Mouse (Mus musculus): ENCODE results near the gene Frmd4b. TPM values are rescaled to one million over a fixed set of nuclear protein-coding genes. Genes with fewer than 3 reads are reported as not detected.

Gene Frmd4b
- polyA plus RNA-seq, 1 experiment from 2014 or later, result 13.7 TPM

DNA sequence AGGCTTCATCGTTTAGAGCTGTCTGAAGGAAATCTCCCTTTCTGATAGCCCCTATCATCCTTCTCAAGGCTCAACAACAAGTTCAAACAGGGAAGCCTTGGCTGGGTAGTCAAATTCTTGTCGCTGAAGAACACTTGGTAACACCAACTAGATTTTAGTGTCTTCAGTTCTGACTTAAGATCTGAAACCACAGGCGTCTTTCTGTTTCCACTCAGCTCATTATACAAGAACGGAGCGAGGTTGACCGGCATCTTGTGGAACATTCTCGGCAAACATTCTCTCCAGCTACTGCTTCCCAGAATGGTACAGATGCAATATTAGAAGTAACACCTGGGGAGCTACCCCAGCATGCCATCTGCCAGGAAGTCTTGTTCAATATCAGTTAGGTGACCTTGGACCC, 28.3 kb downstream of the Frmd4b start:
- no peaks in the 10 kb centered on the region for H3K9me3 ChIP-seq (ENCODE audit: control insufficient read depth, low read length)
- H3K9ac ChIP-seq (ENCODE audit: low read depth, low read length), result no peak overlapping the region
- no peak for ATAC-seq (ENCODE audit: low FRiP score, low TSS enrichment)
- no peaks in the 10 kb centered on the region for H3K36me3 ChIP-seq (ENCODE audit: control insufficient read depth, insufficient read depth, low read length)
- no peak overlapping the region for H3K4me3 ChIP-seq (ENCODE audit: low read length)
- no peak overlapping the region for H3K27ac ChIP-seq (ENCODE audit: low read depth, low read length)
- H3K4me1 ChIP-seq (ENCODE audit: control insufficient read depth, insufficient read depth, low read length), result no peaks in the 10 kb centered on the region
- no peak overlapping the region for H3K4me2 ChIP-seq (replicated peaks; ENCODE audit: low read depth, low read length)
- H3K27me3 ChIP-seq (ENCODE audit: control insufficient read depth, insufficient read depth, low read length), result no peaks in the 10 kb centered on the region
- 91% methylated on average over 7 of the region's 7 CpGs for WGBS

DNA sequence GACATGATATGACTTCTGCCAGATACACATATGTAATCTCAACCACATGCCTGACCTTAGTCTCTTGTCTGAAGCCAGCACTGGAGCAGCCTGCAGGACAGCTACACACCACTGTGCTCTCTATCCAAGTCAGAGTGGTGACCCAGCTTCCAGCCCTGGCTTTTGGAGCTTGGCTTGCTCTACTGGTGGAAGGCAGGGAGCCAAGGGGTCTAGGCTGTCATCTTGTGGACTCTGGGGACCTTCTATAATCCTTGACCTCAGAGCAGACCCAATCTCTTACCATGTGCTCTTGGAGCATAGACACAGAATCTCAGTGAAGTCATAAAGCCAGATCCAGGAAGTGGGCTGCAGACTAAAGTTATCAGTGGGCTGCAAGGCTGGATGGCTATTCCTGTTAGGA, 30.7 kb downstream of the Frmd4b start:
- Histone ChIP-seq H3K4me1 (ENCODE audit: control insufficient read depth, insufficient read depth, low read length) (peaks cover 4% of the 10 kb centered on the region; the same call in 1 of the 2 replicates), H3K27ac (ENCODE audit: low read depth, low read length) (no peak overlapping the region), H3K36me3 (ENCODE audit: control insufficient read depth, insufficient read depth, low read length) (no peaks in the 10 kb centered on the region), H3K27me3 (ENCODE audit: control insufficient read depth, insufficient read depth, low read length) (no peaks in the 10 kb centered on the region), H3K9me3 (ENCODE audit: control insufficient read depth, low read length) (no peaks in the 10 kb centered on the region), H3K4me3 (ENCODE audit: low read length) (no peak overlapping the region), H3K9ac (ENCODE audit: low read depth, low read length) (no peak overlapping the region), H3K4me2 (replicated peaks; ENCODE audit: low read depth, low read length) (no peak overlapping the region)
- no peak for ATAC-seq (ENCODE audit: low FRiP score, low TSS enrichment)

DNA sequence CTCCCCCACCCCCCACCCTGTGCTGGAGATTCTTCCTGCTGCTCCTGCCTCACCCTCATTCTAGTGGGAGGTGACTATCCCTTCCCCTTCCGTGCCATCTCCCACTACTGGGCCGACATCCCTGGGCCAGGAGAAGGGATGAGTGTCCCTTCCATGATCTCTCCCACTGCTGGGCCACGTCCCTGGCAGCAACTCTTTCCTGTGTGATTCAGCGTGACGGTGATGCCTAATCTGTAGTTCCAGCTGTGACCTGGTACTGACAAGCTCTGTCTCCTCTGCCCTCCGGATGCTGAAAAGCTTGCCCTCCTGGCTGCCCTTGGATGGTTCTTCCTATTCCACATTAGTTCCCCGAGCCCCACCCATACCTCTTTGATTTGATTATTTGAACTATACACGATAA, 31.3 kb downstream of the Frmd4b start:
- H3K4me1 ChIP-seq (ENCODE audit: control insufficient read depth, insufficient read depth, low read length), result peaks cover 4% of the 10 kb centered on the region; the same call in 1 of the 2 replicates
- H3K4me2 ChIP-seq (replicated peaks; ENCODE audit: low read depth, low read length), result no peak overlapping the region
- H3K9ac ChIP-seq (ENCODE audit: low read depth, low read length), result no peak overlapping the region
- no peaks in the 10 kb centered on the region for H3K36me3 ChIP-seq (ENCODE audit: control insufficient read depth, insufficient read depth, low read length)
- ATAC-seq (ENCODE audit: low FRiP score, low TSS enrichment), result no peak
- H3K27me3 ChIP-seq (ENCODE audit: control insufficient read depth, insufficient read depth, low read length), result no peaks in the 10 kb centered on the region
- no peaks in the 10 kb centered on the region for H3K9me3 ChIP-seq (ENCODE audit: control insufficient read depth, low read length)
- 77% methylated on average over 6 of the region's 8 CpGs for WGBS
- H3K4me3 ChIP-seq (ENCODE audit: low read length), result no peak overlapping the region
- H3K27ac ChIP-seq (ENCODE audit: low read depth, low read length), result no peak overlapping the region

DNA sequence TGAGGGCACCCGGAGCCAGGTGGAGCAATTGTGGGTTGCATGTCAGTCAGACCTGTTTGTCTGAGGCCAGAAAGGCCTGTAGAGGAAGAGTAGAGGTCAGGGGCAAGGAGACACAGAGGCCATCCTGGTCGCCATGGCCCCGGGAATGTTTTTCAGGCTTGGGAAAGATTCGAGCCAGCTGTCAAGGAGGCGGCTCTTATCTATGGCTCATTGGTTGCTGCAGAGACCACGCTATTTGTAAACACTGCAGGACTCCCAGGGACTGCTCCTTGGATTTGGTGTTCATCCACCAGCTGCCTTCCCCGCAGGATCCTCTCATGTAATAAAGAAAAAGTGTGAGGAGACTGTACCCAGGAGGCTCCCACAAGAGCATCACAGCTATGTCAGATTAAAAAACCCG, 34.6 kb downstream of the Frmd4b start:
- H3K27me3 ChIP-seq (ENCODE audit: control insufficient read depth, insufficient read depth, low read length), result no peaks in the 10 kb centered on the region
- H3K36me3 ChIP-seq (ENCODE audit: control insufficient read depth, insufficient read depth, low read length), result no peaks in the 10 kb centered on the region
- ATAC-seq (ENCODE audit: low FRiP score, low TSS enrichment), result no peak
- H3K4me3 ChIP-seq (ENCODE audit: low read length), result no peak overlapping the region
- WGBS, result 34% methylated on average over 8 of the region's 8 CpGs
- no peaks in the 10 kb centered on the region for H3K9me3 ChIP-seq (ENCODE audit: control insufficient read depth, low read length)
- no peak overlapping the region for H3K27ac ChIP-seq (ENCODE audit: low read depth, low read length)
- no peak overlapping the region for H3K9ac ChIP-seq (ENCODE audit: low read depth, low read length)
- H3K4me1 ChIP-seq (ENCODE audit: control insufficient read depth, insufficient read depth, low read length), result peaks cover 4% of the 10 kb centered on the region; the same call in 1 of the 2 replicates
- no peak overlapping the region for H3K4me2 ChIP-seq (replicated peaks; ENCODE audit: low read depth, low read length)

DNA sequence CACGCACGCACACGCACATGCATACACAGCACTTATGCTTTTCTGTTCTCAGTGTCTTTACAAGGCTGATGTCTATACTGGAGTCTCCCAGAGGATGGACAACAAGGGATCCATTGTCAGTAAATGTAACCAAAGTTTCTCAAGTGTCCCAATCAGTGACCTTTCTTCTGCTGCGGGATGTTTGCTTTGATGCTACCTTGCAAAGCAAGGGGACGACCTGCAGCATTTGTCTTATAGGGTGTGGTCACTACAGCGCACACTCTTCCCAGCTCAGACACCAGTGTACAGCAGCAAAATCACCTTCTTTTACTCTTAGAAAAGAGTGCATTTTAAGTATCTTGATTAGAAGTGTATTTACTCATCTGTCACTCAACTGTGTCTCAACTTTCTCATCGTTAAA, 35.4 kb downstream of the Frmd4b start:
- no peaks in the 10 kb centered on the region for H3K36me3 ChIP-seq (ENCODE audit: control insufficient read depth, insufficient read depth, low read length)
- no peaks in the 10 kb centered on the region for H3K9me3 ChIP-seq (ENCODE audit: control insufficient read depth, low read length)
- 82% methylated on average over 7 of the region's 7 CpGs for WGBS
- no peak overlapping the region for H3K27ac ChIP-seq (ENCODE audit: low read depth, low read length)
- no peak for ATAC-seq (ENCODE audit: low FRiP score, low TSS enrichment)
- peaks cover 4% of the 10 kb centered on the region; the same call in 1 of the 2 replicates for H3K4me1 ChIP-seq (ENCODE audit: control insufficient read depth, insufficient read depth, low read length)
- no peak overlapping the region for H3K4me3 ChIP-seq (ENCODE audit: low read length)
- H3K4me2 ChIP-seq (replicated peaks; ENCODE audit: low read depth, low read length), result no peak overlapping the region
- H3K27me3 ChIP-seq (ENCODE audit: control insufficient read depth, insufficient read depth, low read length), result no peaks in the 10 kb centered on the region
- no peak overlapping the region for H3K9ac ChIP-seq (ENCODE audit: low read depth, low read length)

DNA sequence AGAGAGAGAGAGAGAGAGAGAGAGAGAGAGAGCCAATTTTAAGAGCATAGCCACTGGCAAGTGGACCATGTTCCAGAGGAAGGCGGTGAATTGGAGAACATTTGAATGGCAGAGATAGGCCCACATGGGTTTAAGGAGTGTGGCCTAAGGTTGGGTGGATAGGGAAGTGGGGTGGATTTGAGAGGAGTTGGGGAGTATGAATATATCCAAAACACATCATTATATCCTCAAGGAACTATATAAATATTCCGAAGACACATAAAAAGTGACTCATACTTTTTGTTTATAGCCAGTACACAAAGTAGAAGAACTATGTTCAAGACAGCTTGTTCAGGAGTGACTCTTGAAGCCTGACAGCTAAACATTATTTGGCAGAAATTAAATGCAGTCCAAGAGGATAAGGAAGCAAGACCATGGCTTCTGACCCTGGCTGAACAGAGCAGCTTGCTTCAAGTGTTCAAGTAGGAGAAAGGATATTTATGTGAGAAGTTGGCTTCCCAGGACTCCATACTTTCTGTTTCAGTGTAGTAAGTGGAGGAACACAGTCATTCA, 36.8 kb downstream of the Frmd4b start:
- Histone ChIP-seq H3K27ac (ENCODE audit: low read depth, low read length) (no peak overlapping the region), H3K4me2 (replicated peaks; ENCODE audit: low read depth, low read length) (no peak overlapping the region), H3K4me3 (ENCODE audit: low read length) (no peak overlapping the region), H3K9ac (ENCODE audit: low read depth, low read length) (no peak overlapping the region), H3K4me1 (ENCODE audit: control insufficient read depth, insufficient read depth, low read length) (peaks cover 4% of the 10 kb centered on the region; the same call in 1 of the 2 replicates), H3K9me3 (ENCODE audit: control insufficient read depth, low read length) (no peaks in the 10 kb centered on the region), H3K27me3 (ENCODE audit: control insufficient read depth, insufficient read depth, low read length) (no peaks in the 10 kb centered on the region), H3K36me3 (ENCODE audit: control insufficient read depth, insufficient read depth, low read length) (no peaks in the 10 kb centered on the region)
- ATAC-seq (ENCODE audit: low FRiP score, low TSS enrichment), result no peak
- WGBS, result 82% methylated on average over 2 of the region's 2 CpGs

DNA sequence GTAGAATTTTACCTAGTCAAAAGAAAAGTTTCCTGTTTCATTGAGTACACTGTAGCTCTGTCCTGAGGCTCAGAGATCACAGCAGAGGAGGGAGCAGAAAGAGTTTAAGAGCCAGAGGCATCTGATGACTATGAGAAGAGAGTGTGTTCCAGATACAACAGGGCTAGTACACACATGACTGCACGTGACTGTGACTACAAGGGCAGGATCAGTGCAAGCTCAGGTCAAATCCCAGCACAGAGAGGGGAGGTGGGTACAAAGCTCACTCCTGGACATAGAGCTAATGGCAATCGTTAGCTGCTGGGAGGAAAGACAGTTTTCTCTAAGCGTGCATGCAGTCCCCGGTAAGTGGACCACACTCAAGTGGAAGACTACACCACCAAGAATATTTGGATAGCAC, 37.6 kb downstream of the Frmd4b start:
- Histone ChIP-seq H3K9me3 (ENCODE audit: control insufficient read depth, low read length) (no peaks in the 10 kb centered on the region), H3K27me3 (ENCODE audit: control insufficient read depth, insufficient read depth, low read length) (no peaks in the 10 kb centered on the region), H3K4me2 (replicated peaks; ENCODE audit: low read depth, low read length) (no peak overlapping the region), H3K4me1 (ENCODE audit: control insufficient read depth, insufficient read depth, low read length) (peaks cover 4% of the 10 kb centered on the region; the same call in 1 of the 2 replicates), H3K4me3 (ENCODE audit: low read length) (no peak overlapping the region), H3K9ac (ENCODE audit: low read depth, low read length) (no peak overlapping the region), H3K36me3 (ENCODE audit: control insufficient read depth, insufficient read depth, low read length) (no peaks in the 10 kb centered on the region), H3K27ac (ENCODE audit: low read depth, low read length) (no peak overlapping the region)
- WGBS, result 67% methylated on average over 4 of the region's 4 CpGs
- no peak for ATAC-seq (ENCODE audit: low FRiP score, low TSS enrichment)

DNA sequence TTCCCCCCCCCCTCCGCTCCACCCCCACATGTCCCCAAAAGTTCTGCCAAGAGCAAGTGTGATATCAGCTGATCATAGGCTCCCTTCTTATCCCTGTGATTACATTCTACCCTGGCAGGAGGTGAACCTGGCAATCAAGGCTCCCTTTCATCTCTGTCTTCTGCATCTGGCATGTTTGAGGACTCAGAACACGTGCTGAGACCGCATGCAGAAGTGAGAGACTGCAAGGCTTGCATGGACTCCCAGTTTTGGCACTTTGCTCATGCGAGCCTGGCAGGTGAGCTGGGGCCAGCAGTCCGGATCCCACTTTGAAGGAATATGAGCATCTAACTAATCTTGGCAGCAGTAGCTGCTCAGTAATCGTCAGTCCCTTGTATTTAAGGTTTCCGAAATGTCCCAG, 39.1 kb downstream of the Frmd4b start:
- no peak for ATAC-seq (ENCODE audit: low FRiP score, low TSS enrichment)
- Histone ChIP-seq H3K9me3 (ENCODE audit: control insufficient read depth, low read length) (no peaks in the 10 kb centered on the region), H3K4me2 (replicated peaks; ENCODE audit: low read depth, low read length) (no peak overlapping the region), H3K27ac (ENCODE audit: low read depth, low read length) (no peak overlapping the region), H3K4me1 (ENCODE audit: control insufficient read depth, insufficient read depth, low read length) (peaks cover 4% of the 10 kb centered on the region; the same call in 1 of the 2 replicates), H3K27me3 (ENCODE audit: control insufficient read depth, insufficient read depth, low read length) (no peaks in the 10 kb centered on the region), H3K9ac (ENCODE audit: low read depth, low read length) (no peak overlapping the region), H3K36me3 (ENCODE audit: control insufficient read depth, insufficient read depth, low read length) (no peaks in the 10 kb centered on the region), H3K4me3 (ENCODE audit: low read length) (no peak overlapping the region)
- WGBS, result 85% methylated on average over 7 of the region's 7 CpGs

DNA sequence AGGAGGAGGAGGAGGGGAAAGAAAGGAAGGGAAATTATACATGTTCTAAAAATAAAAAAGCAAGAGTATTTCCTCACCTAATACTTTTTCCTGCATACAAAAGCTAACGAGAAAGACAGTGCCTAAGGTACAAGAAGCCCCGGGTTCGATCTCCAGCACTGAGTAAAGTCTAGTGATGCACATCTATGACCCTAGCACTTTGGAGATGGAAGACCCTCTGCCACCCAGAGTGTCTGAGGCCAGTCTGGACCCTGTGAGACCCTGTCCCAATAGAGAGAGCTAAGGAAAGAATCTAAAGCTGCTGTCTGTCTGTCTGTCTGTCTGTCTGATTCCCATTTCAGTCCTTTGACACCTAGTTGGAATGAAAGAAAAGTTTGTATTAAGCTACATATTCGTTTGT, 40.0 kb downstream of the Frmd4b start:
- H3K9me3 ChIP-seq (ENCODE audit: control insufficient read depth, low read length), result no peaks in the 10 kb centered on the region
- ATAC-seq (ENCODE audit: low FRiP score, low TSS enrichment), result no peak
- H3K4me2 ChIP-seq (replicated peaks; ENCODE audit: low read depth, low read length), result no peak overlapping the region
- no peaks in the 10 kb centered on the region for H3K36me3 ChIP-seq (ENCODE audit: control insufficient read depth, insufficient read depth, low read length)
- no peaks in the 10 kb centered on the region for H3K4me1 ChIP-seq (ENCODE audit: control insufficient read depth, insufficient read depth, low read length)
- no peak overlapping the region for H3K4me3 ChIP-seq (ENCODE audit: low read length)
- no peak overlapping the region for H3K9ac ChIP-seq (ENCODE audit: low read depth, low read length)
- 74% methylated on average over 4 of the region's 4 CpGs for WGBS
- H3K27me3 ChIP-seq (ENCODE audit: control insufficient read depth, insufficient read depth, low read length), result no peaks in the 10 kb centered on the region
- no peak overlapping the region for H3K27ac ChIP-seq (ENCODE audit: low read depth, low read length)

All from kidney, embryonic 14.5 days (tissue).